Mouse (Mus musculus): ENCODE data around the gene Arl6ip4.

The Arl6ip4 gene

DNA sequence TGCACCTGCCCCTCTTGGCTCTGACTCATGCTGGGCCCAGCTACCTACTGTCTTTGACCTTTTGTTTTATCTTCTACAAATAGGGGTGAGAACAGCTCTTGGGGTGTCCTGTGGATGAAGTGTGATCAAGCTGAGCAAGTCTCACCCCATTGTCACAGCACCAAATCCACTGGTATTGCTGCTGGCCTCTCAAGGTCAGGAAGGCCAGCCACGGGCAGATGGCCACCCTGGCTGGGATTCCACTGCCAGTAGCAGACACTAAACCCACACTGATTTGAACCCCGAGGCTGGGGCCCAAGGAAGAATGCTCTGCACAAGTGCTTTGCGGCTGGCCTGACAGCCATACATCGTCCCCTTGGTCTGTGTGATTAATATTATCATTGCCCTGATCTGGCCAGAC, 42.4 kb downstream of the Arl6ip4 start:
- peak; percentile 53 for DNase-seq

- DNase-seq: no peak
Measured at GRCm38 (mm10) chr5:124159453-124159852, 43.6 kb downstream of the Arl6ip4 start.

DNA sequence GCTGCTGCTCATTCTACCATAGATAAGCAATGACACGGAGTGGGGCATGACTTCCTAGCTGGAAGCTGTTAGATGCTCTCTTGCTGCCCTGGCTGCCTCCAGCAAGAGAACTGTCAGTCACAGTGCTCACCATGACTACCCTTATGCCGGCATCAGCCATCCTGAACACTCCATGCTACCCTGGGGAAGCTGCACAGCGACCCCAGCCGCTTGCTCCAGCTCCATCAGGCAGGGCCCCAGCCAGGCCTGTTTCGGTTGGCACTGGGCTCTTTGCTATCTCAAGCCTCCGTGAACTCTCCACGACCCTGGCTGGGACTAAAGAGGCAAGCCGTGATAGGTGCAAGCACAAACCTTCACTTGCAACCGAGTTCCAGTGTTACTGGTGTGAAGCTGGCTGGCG, 45.9 kb downstream of the Arl6ip4 start:
- DNase-seq: peak; percentile 36

DNA sequence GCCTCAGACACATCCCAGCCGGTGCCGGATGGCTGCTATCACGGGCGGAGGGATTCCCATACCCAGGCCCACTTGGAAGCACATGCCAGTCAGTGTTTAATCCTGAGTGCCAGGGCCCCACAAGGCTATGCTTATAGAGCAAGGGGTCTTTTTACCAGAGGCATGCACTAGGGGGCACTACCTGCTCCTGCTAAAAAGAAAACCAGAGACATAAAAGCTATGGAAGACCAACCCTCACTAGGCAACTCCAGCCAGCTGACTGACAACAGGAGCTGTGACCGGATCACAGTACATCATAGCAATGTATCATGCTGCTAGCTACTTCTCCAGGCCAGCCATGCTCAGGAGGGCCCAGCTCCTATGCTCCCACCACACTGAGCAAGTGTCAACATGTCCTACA, 46.7 kb downstream of the Arl6ip4 start:
- DNase-seq: peak; percentile 77

DNA sequence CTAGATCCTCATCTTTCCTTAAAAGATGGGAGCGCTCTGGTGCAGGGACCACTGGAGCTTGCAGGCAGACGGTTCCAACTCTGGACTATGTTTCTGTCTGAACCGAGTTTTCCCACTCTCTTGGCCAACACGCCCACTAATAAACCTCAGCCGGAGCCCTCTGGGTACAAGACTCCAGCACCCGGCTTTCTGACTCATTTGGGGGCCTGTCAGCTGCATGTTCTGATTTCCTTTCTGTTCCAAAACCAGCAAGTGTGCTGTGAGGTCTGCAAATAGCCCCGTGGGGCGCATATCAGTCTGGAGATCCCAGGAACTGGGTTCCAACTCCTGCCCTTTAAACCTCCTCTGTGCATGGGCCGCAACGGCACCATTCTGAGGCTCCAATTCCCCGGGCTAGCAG, 47.6 kb downstream of the Arl6ip4 start:
- DNase-seq: no peak

DNA sequence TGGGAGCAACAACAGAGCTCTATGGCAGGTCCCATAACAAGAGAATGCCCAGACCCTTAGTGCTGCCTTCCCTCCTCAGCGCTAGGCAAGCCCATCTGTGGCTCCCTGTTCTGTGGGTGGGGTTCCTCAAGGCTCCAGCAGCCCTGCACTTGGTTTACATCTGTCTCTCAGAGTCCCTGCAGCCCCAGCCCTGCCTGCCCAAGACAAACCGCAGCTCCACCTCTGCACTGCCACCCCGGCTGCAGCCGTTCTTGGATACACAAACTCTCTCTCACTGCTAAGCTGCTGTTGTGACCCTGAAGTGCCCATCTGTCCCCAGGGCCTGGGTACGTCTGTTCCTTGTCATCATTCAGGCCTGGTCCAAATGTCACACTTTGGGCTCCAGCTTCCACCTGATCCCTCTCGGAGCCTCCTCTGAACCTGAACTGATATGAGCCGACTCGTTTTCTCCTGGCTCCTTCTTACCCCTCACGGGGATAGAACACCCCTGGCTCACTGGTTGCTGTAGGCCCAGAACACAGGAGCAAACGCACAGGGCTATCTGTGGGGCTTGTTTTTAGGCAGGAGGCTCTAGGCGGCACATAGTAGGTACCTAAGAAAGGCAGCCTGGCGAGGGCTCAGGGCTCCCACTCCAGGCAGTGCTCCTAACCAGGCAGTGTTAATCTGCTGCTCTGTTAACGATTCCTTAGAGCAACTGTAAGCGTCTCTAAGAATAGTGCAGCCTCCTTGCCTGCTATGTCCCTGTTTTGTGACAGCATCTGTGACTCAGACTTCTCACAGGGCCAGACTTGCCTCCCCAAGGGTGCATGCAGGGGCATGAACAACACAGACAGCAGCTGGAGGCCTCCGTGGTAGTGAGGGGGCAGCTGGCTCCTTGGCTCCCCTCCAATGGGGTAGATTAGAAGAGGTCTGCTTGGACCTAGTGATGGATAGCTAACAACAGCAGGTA, 50.0 kb downstream of the Arl6ip4 start:
- DNase-seq: peak; percentile 70

GRCm38 (mm10) chr5:124166741-124167140, 50.9 kb downstream of the Arl6ip4 start:
- DNase-seq: peak; percentile 86

GRCm38 (mm10) chr5:124167621-124168020, 51.7 kb downstream of the Arl6ip4 start:
- DNase-seq: no peak
